Mouse (Mus musculus): ENCODE measurements around the gene Nts. TPM values are rescaled to one million over a fixed set of nuclear protein-coding genes. Genes with fewer than 3 reads are reported as not detected.

Gene Nts
- 0.05 TPM in 1 of 2 replicates, not detected in the other for polyA plus RNA-seq (2012; rRNA removed)
- not detected in 2 replicates for polyA plus RNA-seq (2014; fragmentation: Nextera tagmentation; extraction: Ambion mirVana)

- ATAC-seq (ENCODE audit: insufficient read depth) = no peak
- no peak within 1 kb of the TSS for H3K9ac ChIP-seq (replicated peaks)
Measured at GRCm38 (mm10) chr10:102490386-102490785, at the start of gene Nts. Gene Nts, minus strand, starts transcription at chr10:102490486.

GRCm38 (mm10) chr10:102527901-102528300 lies 37.6 kb upstream of the Nts start:
- Histone ChIP-seq H3K4me1 (replicated peaks; ENCODE audit: control insufficient read depth in 2 of 2, insufficient read depth in 2 of 2, low read length in 1 of 2) (no peaks in the 10 kb centered on the region), H3K27me3 (ENCODE audit: control insufficient read depth, insufficient read depth, low read length) (no peaks in the 10 kb centered on the region), H3K4me2 (ENCODE audit: low read depth) (no peak overlapping the region), H3K4me3 (ENCODE audit: insufficient read depth in 1 of 2, low read depth in 2 of 2, low read length in 2 of 2) (no peak overlapping the region), H3K9me3 (ENCODE audit: control insufficient read depth, low read length) (no peaks in the 10 kb centered on the region), H3K36me3 (replicated peaks; ENCODE audit: control insufficient read depth, insufficient read depth, low read depth) (no peaks in the 10 kb centered on the region), H3K9ac (replicated peaks) (no peak overlapping the region), H3K27ac (no peak overlapping the region)
- DNase-seq (ENCODE audit: low read depth in 3 of 3, low spot score in 3 of 3) (no peak), ATAC-seq (ENCODE audit: insufficient read depth) (no peak)
- TF ChIP-seq EP300 (IDR thresholded peaks at IDR 0.05; ENCODE audit: low read depth) (no peak), CTCF (IDR thresholded peaks at IDR 0.05; ENCODE audit: low read depth) (no peak)
- WGBS (ENCODE audit: insufficient replicate concordance) = 46% methylated on average over 3 of the region's 3 CpGs

More at GRCm38 (mm10) chr10:102490386-102490785, at the start of gene Nts:
- H3K36me3 ChIP-seq (replicated peaks; ENCODE audit: control insufficient read depth, insufficient read depth, low read depth) = no peaks in the 10 kb centered on the region
- no peak within 1 kb of the TSS for H3K27ac ChIP-seq
- H3K9me3 ChIP-seq (ENCODE audit: control insufficient read depth, low read length) = no peaks in the 10 kb centered on the region
- no peaks in the 10 kb centered on the region for H3K4me1 ChIP-seq (replicated peaks; ENCODE audit: control insufficient read depth in 2 of 2, insufficient read depth in 2 of 2, low read length in 1 of 2)
- H3K4me2 ChIP-seq (ENCODE audit: low read depth) = no peak within 1 kb of the TSS
- TF ChIP-seq CTCF (IDR thresholded peaks at IDR 0.05; ENCODE audit: low read depth) = no peak
- TF ChIP-seq EP300 (IDR thresholded peaks at IDR 0.05; ENCODE audit: low read depth) = no peak
- H3K27me3 ChIP-seq (ENCODE audit: control insufficient read depth, insufficient read depth, low read length) = no peaks in the 10 kb centered on the region
- DNase-seq (ENCODE audit: low read depth in 3 of 3, low spot score in 3 of 3) = no peak
- H3K4me3 ChIP-seq (ENCODE audit: insufficient read depth in 1 of 2, low read depth in 2 of 2, low read length in 2 of 2) = no peak within 1 kb of the TSS
- WGBS (ENCODE audit: insufficient replicate concordance) = 5% methylated on average over 3 of the region's 3 CpGs

- Histone ChIP-seq H3K36me3 (replicated peaks; ENCODE audit: control insufficient read depth, insufficient read depth, low read depth) (no peaks in the 10 kb centered on the region), H3K4me2 (ENCODE audit: low read depth) (no peak overlapping the region), H3K9me3 (ENCODE audit: control insufficient read depth, low read length) (no peaks in the 10 kb centered on the region), H3K9ac (replicated peaks) (no peak overlapping the region), H3K27ac (no peak overlapping the region), H3K27me3 (ENCODE audit: control insufficient read depth, insufficient read depth, low read length) (no peaks in the 10 kb centered on the region), H3K4me1 (replicated peaks; ENCODE audit: control insufficient read depth in 2 of 2, insufficient read depth in 2 of 2, low read length in 1 of 2) (no peaks in the 10 kb centered on the region; a peak in 1 of 4 replicates), H3K4me3 (ENCODE audit: insufficient read depth in 1 of 2, low read depth in 2 of 2, low read length in 2 of 2) (no peak overlapping the region)
- DNase-seq (ENCODE audit: low read depth in 3 of 3, low spot score in 3 of 3) (no peak), ATAC-seq (ENCODE audit: insufficient read depth) (no peak)
- TF ChIP-seq EP300 (IDR thresholded peaks at IDR 0.05; ENCODE audit: low read depth) (no peak), CTCF (IDR thresholded peaks at IDR 0.05; ENCODE audit: low read depth) (no peak)
- WGBS (ENCODE audit: insufficient replicate concordance) = 5% methylated on average over 1 of the region's 1 CpGs
Measured at GRCm38 (mm10) chr10:102514159-102514558, 23.9 kb upstream of the Nts start.

GRCm38 (mm10) chr10:102511807-102512461 lies 21.6 kb upstream of the Nts start, which contains the start of gene Rassf9:
Gene Rassf9, plus strand, starts transcription at chr10:102512222.
- DNase-seq (ENCODE audit: low read depth in 3 of 3, low spot score in 3 of 3) = no peak
- H3K4me2 ChIP-seq (ENCODE audit: low read depth) = no peak within 1 kb of the TSS
- H3K9ac ChIP-seq (replicated peaks) = no peak within 1 kb of the TSS
- whole genome bisulfite sequencing (ENCODE audit: insufficient replicate concordance) = 20% methylated on average over 5 of the region's 5 CpGs
- no peak for TF ChIP-seq EP300 (IDR thresholded peaks at IDR 0.05; ENCODE audit: low read depth)
- H3K4me1 ChIP-seq (replicated peaks; ENCODE audit: control insufficient read depth in 2 of 2, insufficient read depth in 2 of 2, low read length in 1 of 2) = no peaks in the 10 kb centered on the region; a peak in 1 of 4 replicates
- no peaks in the 10 kb centered on the region for H3K36me3 ChIP-seq (replicated peaks; ENCODE audit: control insufficient read depth, insufficient read depth, low read depth)
- no peak for ATAC-seq (ENCODE audit: insufficient read depth)
- no peaks in the 10 kb centered on the region for H3K27me3 ChIP-seq (ENCODE audit: control insufficient read depth, insufficient read depth, low read length)
- H3K4me3 ChIP-seq (ENCODE audit: insufficient read depth in 1 of 2, low read depth in 2 of 2, low read length in 2 of 2) = no peak within 1 kb of the TSS
- H3K9me3 ChIP-seq (ENCODE audit: control insufficient read depth, low read length) = no peaks in the 10 kb centered on the region
- no peak within 1 kb of the TSS for H3K27ac ChIP-seq

- WGBS (ENCODE audit: insufficient replicate concordance) = 42% methylated on average over 3 of the region's 3 CpGs
- ATAC-seq (ENCODE audit: insufficient read depth) (no peak), DNase-seq (ENCODE audit: low read depth in 3 of 3, low spot score in 3 of 3) (no peak)
- Histone ChIP-seq H3K4me2 (ENCODE audit: low read depth) (no peak overlapping the region), H3K9me3 (ENCODE audit: control insufficient read depth, low read length) (no peaks in the 10 kb centered on the region), H3K36me3 (replicated peaks; ENCODE audit: control insufficient read depth, insufficient read depth, low read depth) (no peaks in the 10 kb centered on the region), H3K4me3 (ENCODE audit: insufficient read depth in 1 of 2, low read depth in 2 of 2, low read length in 2 of 2) (no peak overlapping the region), H3K27me3 (ENCODE audit: control insufficient read depth, insufficient read depth, low read length) (no peaks in the 10 kb centered on the region), H3K27ac (no peak overlapping the region), H3K4me1 (replicated peaks; ENCODE audit: control insufficient read depth in 2 of 2, insufficient read depth in 2 of 2, low read length in 1 of 2) (no peaks in the 10 kb centered on the region; a peak in 1 of 4 replicates), H3K9ac (replicated peaks) (no peak overlapping the region)
- no peak for TF ChIP-seq CTCF (IDR thresholded peaks at IDR 0.05; ENCODE audit: low read depth)
- no peak for TF ChIP-seq EP300 (IDR thresholded peaks at IDR 0.05; ENCODE audit: low read depth)
Measured at GRCm38 (mm10) chr10:102511461-102511806, 21.1 kb upstream of the Nts start.
